Mouse (Mus musculus) erythroblast, embryonic 14.5 days (primary cell): ENCODE measurements around the gene Smug1. TPM values are rescaled to one million over a fixed set of nuclear protein-coding genes. Genes with fewer than 3 reads are reported as not detected.

Experiments
- H3K27me3 ChIP-seq: 2 replicates; pipeline ENCODE4 v1.6.1; 2012; ENCODE audit warnings: inconsistent platforms; ENCODE audit not compliant: control insufficient read depth
- H3K36me3 ChIP-seq: 2 replicates; pipeline ENCODE4 v1.6.1; 2012; ENCODE audit warnings: mild to moderate bottlenecking, inconsistent platforms; ENCODE audit not compliant: control insufficient read depth
- H3K4me1 ChIP-seq: 2 replicates; pipeline ENCODE4 v1.6.1; 2012; ENCODE audit warnings: inconsistent platforms; ENCODE audit not compliant: control insufficient read depth
- H3K4me3 ChIP-seq: replicated peaks from 2 replicates; pipeline ENCODE3; 2012; ENCODE audit warnings: moderate library complexity, mild to moderate bottlenecking, inconsistent platforms
- H3K9me3 ChIP-seq: 2 replicates; pipeline ENCODE4 v1.6.1; 2012; ENCODE audit warnings: low read length, inconsistent platforms, mixed read lengths; ENCODE audit not compliant: control insufficient read depth
- GATA1 ChIP-seq: IDR thresholded peaks from 2 replicates; pipeline ENCODE4 v1.6.1; 2012; ENCODE audit warnings: low read length, inconsistent platforms, mixed read lengths
- TAL1 ChIP-seq: IDR thresholded peaks from 3 replicates; pipeline ENCODE4 v1.6.1; 2012; ENCODE audit warnings: low read length, inconsistent platforms, mixed read lengths
- polyA plus RNA-seq: library from polyadenylated mRNA; stranded (reverse); fragments of >175 nt; gene quantifications from 2 replicates; pipeline ENCODE4 v1.2.3, GENCODE M21; 2012

Gene Smug1
- polyA plus RNA-seq, 1 experiment, result 0.19 TPM

DNA sequence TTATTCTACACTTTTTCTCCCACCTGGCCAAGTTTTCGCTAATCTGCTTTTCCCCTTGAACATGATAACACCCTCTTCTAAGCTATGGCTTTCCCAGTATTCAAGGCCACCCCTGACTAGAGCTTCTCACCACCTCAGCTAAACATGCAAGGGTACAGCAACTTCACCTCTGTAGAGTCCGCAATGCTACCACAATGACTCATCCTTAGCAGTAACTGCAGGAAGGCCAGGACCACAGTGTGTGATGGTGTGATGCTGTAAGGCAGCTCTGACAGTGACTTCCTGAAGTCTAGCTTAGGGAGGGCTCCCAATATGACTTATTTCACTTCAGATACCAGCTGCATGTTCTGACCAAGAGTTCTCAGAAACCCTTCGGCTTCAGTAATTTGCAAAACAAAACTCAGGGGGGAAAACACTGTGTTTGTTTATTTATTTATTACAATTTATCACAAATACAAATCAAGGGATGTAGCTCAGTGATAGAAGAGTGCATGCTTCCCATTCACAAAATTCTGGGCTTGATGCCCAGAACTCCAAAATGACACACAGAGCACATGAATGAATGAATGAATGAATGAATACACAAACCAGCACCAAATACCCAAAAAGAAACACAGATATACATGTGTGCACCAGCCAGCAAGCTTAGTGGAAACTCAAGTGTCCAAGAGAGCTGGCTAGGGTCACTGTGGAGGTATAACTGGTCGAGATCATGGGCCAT, 13.8 kb downstream of the Smug1 start:
- no peak for TF ChIP-seq GATA1
- no peaks in the 10 kb centered on the region for H3K4me1 ChIP-seq
- peaks cover 17% of the 10 kb centered on the region for H3K36me3 ChIP-seq

DNA sequence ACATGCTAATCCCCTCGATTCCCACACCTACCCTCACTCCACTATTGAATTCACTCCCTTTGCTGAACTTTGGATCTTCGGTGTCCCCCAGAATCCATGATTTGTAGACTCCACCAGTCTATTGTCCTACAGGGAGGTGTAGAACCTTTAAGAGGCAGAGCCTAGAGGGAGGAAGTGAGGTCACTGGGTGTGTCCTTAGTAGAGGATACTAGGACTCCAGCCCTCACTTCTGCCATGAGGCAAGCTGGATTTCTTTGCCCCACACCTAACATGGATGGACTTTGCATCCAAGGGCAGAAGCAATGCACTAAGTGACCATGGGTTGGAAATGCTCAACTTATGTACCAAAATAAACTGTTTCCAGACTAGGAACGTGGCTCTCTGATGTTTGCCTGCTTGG, 14.5 kb downstream of the Smug1 start:
- H3K9me3 ChIP-seq, result no peaks in the 10 kb centered on the region
- peaks cover 14% of the 10 kb centered on the region for H3K36me3 ChIP-seq
- TF ChIP-seq GATA1 (no peak), TAL1 (no peak)
- H3K27me3 ChIP-seq, result peaks cover 24% of the 10 kb centered on the region
- H3K4me3 ChIP-seq, result no peak overlapping the region
- no peaks in the 10 kb centered on the region for H3K4me1 ChIP-seq

More for the DNA sequence above, 13.8 kb downstream of the Smug1 start:
- Histone ChIP-seq H3K4me3 (no peak overlapping the region), H3K9me3 (no peaks in the 10 kb centered on the region), H3K27me3 (peaks cover 17% of the 10 kb centered on the region)

DNA sequence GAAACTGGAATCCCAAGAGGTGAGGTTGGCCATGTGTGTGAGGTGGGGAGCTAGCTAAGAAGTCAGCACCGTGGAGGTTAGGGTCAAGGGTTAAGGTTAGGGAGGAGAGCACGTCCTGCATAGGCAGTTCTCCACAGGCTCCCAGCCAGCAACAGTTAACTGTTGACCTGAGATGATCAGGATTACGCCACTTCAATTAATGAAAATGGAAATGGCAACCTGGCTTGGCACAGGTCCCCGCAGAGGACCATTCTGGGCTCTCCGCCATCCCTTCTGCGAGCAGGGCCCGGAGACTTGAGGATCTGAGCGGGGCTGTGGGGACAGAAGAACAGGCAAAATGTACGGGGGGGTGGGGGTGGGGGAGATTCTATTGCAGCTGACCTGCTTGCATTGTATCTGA, 19.1 kb downstream of the Smug1 start:
- Histone ChIP-seq H3K4me3 (no peak overlapping the region), H3K9me3 (no peaks in the 10 kb centered on the region), H3K27me3 (peaks cover 70% of the 10 kb centered on the region), H3K4me1 (no peaks in the 10 kb centered on the region), H3K36me3 (no peaks in the 10 kb centered on the region)
- TF ChIP-seq GATA1 (no peak), TAL1 (no peak)

GRCm38 (mm10) chr15:103147422-103147690, 19.5 kb downstream of the Smug1 start:
- H3K4me1 ChIP-seq, result no peaks in the 10 kb centered on the region
- no peaks in the 10 kb centered on the region for H3K36me3 ChIP-seq
- no peak for TF ChIP-seq TAL1
- no peak overlapping the region for H3K4me3 ChIP-seq
- no peaks in the 10 kb centered on the region for H3K9me3 ChIP-seq
- H3K27me3 ChIP-seq, result peaks cover 72% of the 10 kb centered on the region

- no peaks in the 10 kb centered on the region for H3K4me1 ChIP-seq
- H3K36me3 ChIP-seq, result no peaks in the 10 kb centered on the region
- TF ChIP-seq GATA1, result no peak
- TF ChIP-seq TAL1, result no peak
- peaks cover 73% of the 10 kb centered on the region for H3K27me3 ChIP-seq
- no peak overlapping the region for H3K4me3 ChIP-seq
- no peaks in the 10 kb centered on the region for H3K9me3 ChIP-seq
Observed at GRCm38 (mm10) chr15:103146627-103147421, 20.1 kb downstream of the Smug1 start.

DNA sequence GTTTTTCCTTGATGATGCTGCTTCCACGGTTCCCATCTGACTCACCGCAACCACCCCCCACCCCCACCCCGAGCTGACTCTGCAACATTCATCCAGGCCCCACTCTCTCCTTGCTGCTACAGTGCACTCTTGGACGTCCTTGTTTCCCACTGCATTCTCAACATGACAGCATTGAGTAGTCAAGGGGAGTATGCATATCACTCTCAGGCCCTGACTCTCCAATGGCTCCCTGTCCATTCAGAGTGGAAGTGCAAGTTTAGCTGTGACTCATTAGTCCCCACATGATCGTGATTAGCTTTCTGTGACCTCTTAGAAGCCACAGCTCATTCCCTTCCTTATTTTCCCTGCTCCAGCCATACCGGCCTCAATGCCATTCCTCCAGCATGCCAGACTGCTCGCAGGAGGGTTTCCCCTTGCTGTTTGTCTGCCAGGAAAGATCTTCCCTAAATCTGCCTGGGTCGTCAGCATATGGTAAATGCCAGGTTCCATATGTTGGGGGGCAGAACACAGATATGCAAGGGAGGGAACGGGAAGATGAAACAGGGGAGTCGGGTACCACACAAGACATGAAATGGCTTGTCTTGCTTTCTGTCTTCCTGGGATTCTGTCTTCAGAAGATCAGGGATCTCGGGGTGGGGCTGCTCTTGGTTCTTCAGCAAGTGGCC, 21.1 kb downstream of the Smug1 start:
- no peaks in the 10 kb centered on the region for H3K4me1 ChIP-seq
- H3K36me3 ChIP-seq, result no peaks in the 10 kb centered on the region
- TF ChIP-seq TAL1 (no peak), GATA1 (no peak)
- no peak overlapping the region for H3K4me3 ChIP-seq
- H3K9me3 ChIP-seq, result no peaks in the 10 kb centered on the region
- peaks cover 76% of the 10 kb centered on the region for H3K27me3 ChIP-seq

- H3K9me3 ChIP-seq, result no peaks in the 10 kb centered on the region
- TF ChIP-seq GATA1 (no peak), TAL1 (no peak)
- H3K4me1 ChIP-seq, result no peaks in the 10 kb centered on the region
- no peaks in the 10 kb centered on the region for H3K36me3 ChIP-seq
- H3K4me3 ChIP-seq, result no peak overlapping the region
- peaks cover 82% of the 10 kb centered on the region for H3K27me3 ChIP-seq
Observed at GRCm38 (mm10) chr15:103144176-103144575, 22.7 kb downstream of the Smug1 start.

DNA sequence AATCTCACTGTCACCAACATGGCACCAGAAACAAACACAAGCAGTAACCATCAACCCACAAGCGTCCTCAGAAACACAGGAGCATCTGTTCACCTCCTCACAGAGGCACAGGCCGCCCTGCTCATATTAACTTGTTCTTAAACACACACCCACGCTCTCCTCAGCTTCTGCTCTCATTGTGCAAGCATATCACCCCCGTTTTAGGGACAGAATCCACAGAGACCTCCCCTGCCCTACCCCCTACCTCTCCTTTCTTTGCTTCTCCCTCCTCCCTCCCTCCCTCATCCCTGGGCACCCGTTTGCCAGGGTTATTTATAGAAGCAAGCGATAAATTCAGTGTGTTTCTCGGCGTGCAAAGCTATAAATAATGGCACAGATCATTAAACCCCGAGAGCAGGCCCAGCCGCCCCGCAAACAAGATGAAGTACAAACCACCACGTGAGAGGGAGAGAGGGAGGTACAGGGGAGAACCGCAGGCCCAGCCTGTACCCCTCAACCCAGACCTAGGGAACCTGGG, 31.4 kb downstream of the Smug1 start:
- Histone ChIP-seq H3K36me3 (no peaks in the 10 kb centered on the region), H3K27me3 (peaks cover 74% of the 10 kb centered on the region), H3K4me3 (no peak overlapping the region), H3K9me3 (no peaks in the 10 kb centered on the region), H3K4me1 (no peaks in the 10 kb centered on the region)
- no peak for TF ChIP-seq GATA1
- TF ChIP-seq TAL1, result no peak

DNA sequence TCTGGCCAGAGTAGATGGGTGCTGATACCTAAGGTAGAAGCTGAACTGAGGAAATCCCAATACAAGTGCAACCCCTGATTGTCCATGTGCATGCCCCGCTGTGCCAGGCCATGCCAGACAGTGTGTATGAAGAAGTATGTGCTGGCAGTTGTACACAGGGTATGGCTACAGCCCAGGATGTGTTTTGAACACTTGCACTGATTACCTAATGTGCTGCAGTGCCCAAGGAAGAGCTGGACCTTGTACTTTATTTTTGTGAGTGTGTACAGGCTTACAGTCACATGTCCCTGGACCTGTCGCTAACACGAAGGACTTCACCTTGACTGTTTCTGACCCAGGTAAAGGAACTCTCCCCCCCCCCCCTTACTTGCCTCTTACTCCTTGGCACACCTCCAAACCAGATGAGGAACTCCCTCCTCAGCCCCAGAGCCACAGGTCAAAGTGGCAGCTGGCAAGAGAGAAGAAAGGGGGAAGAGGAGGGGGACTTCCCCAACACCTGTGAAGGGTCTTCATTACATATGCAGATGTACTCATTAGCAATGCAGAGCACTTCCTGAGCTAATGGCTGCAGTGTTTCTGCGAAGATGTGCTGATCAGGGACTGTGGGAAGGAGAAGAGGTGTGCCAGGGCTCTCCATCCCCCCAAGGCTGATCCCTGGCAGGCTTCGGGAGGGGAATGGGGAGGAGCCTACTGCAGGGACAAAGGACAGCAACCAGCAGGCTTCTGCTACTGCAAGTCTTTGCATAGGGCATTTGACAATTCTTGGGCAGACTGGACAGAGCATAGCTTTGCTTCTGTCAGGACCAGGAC, 32.4 kb downstream of the Smug1 start:
- no peaks in the 10 kb centered on the region for H3K36me3 ChIP-seq
- H3K4me3 ChIP-seq, result no peak overlapping the region
- H3K9me3 ChIP-seq, result no peaks in the 10 kb centered on the region
- TF ChIP-seq TAL1 (no peak), GATA1 (no peak)
- peaks cover 74% of the 10 kb centered on the region for H3K27me3 ChIP-seq
- H3K4me1 ChIP-seq, result no peaks in the 10 kb centered on the region
